Mouse (Mus musculus) myocyte (in vitro differentiated cells): ENCODE data around the gene Mrps21. TPM values are rescaled to one million over a fixed set of nuclear protein-coding genes. Genes with fewer than 3 reads are reported as not detected.

Source experiments
- H3K27me3 ChIP-seq: one replicate; pipeline ENCODE4 v1.6.1; 2011; ENCODE audit not compliant: control insufficient read depth, insufficient read depth, insufficient read length
- H3K36me3 ChIP-seq: one replicate; pipeline ENCODE4 v1.6.1; 2011; ENCODE audit not compliant: control insufficient read depth, insufficient read depth
- H3K4me2 ChIP-seq: one replicate; pipeline ENCODE4 v1.6.1; 2011; ENCODE audit warnings: low read depth, control low read depth
- H3K4me3 ChIP-seq: one replicate; pipeline ENCODE4 v1.5.1; 2011; ENCODE audit warnings: mild to moderate bottlenecking, control low read depth, moderate library complexity
- H3K79me2 ChIP-seq: one replicate; pipeline ENCODE4 v1.6.1; 2011; ENCODE audit not compliant: control insufficient read depth, insufficient read depth
- H3ac ChIP-seq: one replicate; pipeline ENCODE4 v1.6.1; 2011; ENCODE audit not compliant: control insufficient read depth, insufficient read length
- CEBPB ChIP-seq: IDR thresholded peaks from 2 replicates; pipeline ENCODE4 v1.6.1; 2011; ENCODE audit warnings: mild to moderate bottlenecking, moderate library complexity; ENCODE audit not compliant: poor library complexity, insufficient read depth, severe bottlenecking
- E2F4 ChIP-seq: IDR thresholded peaks from one replicate; pipeline ENCODE4 v1.6.1; 2011; ENCODE audit warnings: mild to moderate bottlenecking, control low read depth, moderate library complexity; ENCODE audit not compliant: insufficient read depth
- MAX ChIP-seq: IDR thresholded peaks from one replicate; pipeline ENCODE4 v1.6.1; 2011; ENCODE audit warnings: low read depth, mild to moderate bottlenecking, control low read depth
- MYOD1 ChIP-seq, 3 experiments: IDR thresholded peaks; one replicate each; pipeline ENCODE4 v1.6.1; 2011; ENCODE audit warnings: control low read depth in 2 of 3, low read depth in 2 of 3, mild to moderate bottlenecking in 2 of 3, moderate library complexity in 1 of 3; ENCODE audit not compliant: insufficient read length in 2 of 3, control insufficient read depth in 1 of 3
- MYOG ChIP-seq, 3 experiments: IDR thresholded peaks; one replicate each; pipeline ENCODE4 v1.6.1; 2011; ENCODE audit warnings: control low read depth in 2 of 3, low read depth in 2 of 3, mild to moderate bottlenecking in 2 of 3; ENCODE audit not compliant: insufficient read length in 2 of 3, control insufficient read depth in 1 of 3, insufficient read depth in 1 of 3
- POLR2A ChIP-seq: IDR thresholded peaks from one replicate; pipeline ENCODE4 v1.6.1; 2011; ENCODE audit warnings: low read depth, mild to moderate bottlenecking, control low read depth, moderate library complexity; ENCODE audit not compliant: insufficient read length
- POLR2AphosphoS2 ChIP-seq: IDR thresholded peaks from one replicate; pipeline ENCODE4 v1.6.1; 2011; ENCODE audit warnings: low read depth, control low read depth; ENCODE audit not compliant: insufficient read length
- REST ChIP-seq: IDR thresholded peaks from one replicate; pipeline ENCODE4 v1.6.1; 2011; ENCODE audit warnings: mild to moderate bottlenecking, control low read depth, moderate library complexity; ENCODE audit not compliant: insufficient read depth, insufficient read length
- SRF ChIP-seq: IDR thresholded peaks from one replicate; pipeline ENCODE4 v1.6.1; 2011; ENCODE audit warnings: low read depth; ENCODE audit not compliant: control insufficient read depth, insufficient read length
- TCF12 ChIP-seq: IDR thresholded peaks from one replicate; pipeline ENCODE4 v1.6.1; 2011; ENCODE audit warnings: mild to moderate bottlenecking, control low read depth; ENCODE audit not compliant: poor library complexity, insufficient read depth, severe bottlenecking
- TCF3 ChIP-seq: IDR thresholded peaks from one replicate; pipeline ENCODE4 v1.6.1; 2011; ENCODE audit warnings: low read depth, control low read depth; ENCODE audit not compliant: insufficient read length
- USF1 ChIP-seq: IDR thresholded peaks from one replicate; pipeline ENCODE4 v1.6.1; 2011; ENCODE audit warnings: low read depth, mild to moderate bottlenecking, control low read depth, moderate library complexity
- polyA plus RNA-seq: library from polyadenylated mRNA; unstranded; fragments of >200 nt; fragmentation: generic; extraction: Trizol; gene quantifications from one replicate; pipeline ENCODE4 v1.2.1, GENCODE M21; 2012; ENCODE audit warnings: missing spikeins

Mrps21 gene
- polyA plus RNA-seq, 1 experiment, result 400 TPM

DNA sequence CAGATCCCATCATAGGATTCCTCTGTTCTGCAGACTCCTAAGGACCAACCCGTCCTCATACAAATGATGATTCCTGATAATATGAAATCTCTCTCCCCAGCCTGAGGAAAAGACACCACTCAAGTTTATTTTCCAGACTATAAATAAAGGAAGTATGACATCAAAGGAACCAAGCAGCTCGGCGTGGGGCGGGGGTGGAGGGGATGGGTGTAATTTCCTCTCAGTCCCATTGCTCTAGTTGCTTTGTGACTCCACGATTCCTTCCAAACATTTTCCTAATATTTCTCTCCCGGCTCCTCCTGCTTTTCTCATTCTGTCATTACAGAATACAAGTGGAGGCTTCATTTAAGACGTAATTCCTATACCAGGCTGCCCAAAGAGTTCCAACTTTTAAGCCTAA lies 21.8 kb upstream of the Mrps21 start:
- Histone ChIP-seq H3K27me3 (no peaks in the 10 kb centered on the region), H3K36me3 (peaks cover 1% of the 10 kb centered on the region), H3K79me2 (peaks cover 14% of the 10 kb centered on the region), H3K4me3 (peak overlapping the region; percentile 81), H3ac (no peak overlapping the region), H3K4me2 (peak overlapping the region; percentile 91)
- TF ChIP-seq E2F4 (no peak), MYOD1 (IDR thresholded peaks at IDR 0.05; ENCODE audit: control insufficient read depth in 1 of 3, insufficient read length in 2 of 3, low read depth in 2 of 3) (no peak), POLR2AphosphoS2 (no peak), POLR2A (no peak), REST (no peak), MYOG (IDR thresholded peaks at IDR 0.05; ENCODE audit: control insufficient read depth in 1 of 3, insufficient read depth in 1 of 3, insufficient read length in 2 of 3, low read depth in 2 of 3) (no peak), MAX (no peak), TCF12 (no peak), TCF3 (no peak)

- H3K4me2 ChIP-seq, result peak overlapping the region; percentile 91
- H3K4me3 ChIP-seq, result peak overlapping the region; percentile 81
Measured at GRCm38 (mm10) chr3:95892066-95893052, 21.0 kb upstream of the Mrps21 start.

GRCm38 (mm10) chr3:95891211-95892065 lies 20.1 kb upstream of the Mrps21 start, which contains the start of gene BC028528:
Gene BC028528 (minus strand): TSS chr3:95892005.
- H3K27me3 ChIP-seq, result no peaks in the 10 kb centered on the region
- peaks cover 14% of the 10 kb centered on the region for H3K79me2 ChIP-seq
- H3K36me3 ChIP-seq, result peaks cover 4% of the 10 kb centered on the region
- H3ac ChIP-seq, result no peak within 1 kb of the TSS
- TF ChIP-seq MYOG (IDR thresholded peaks at IDR 0.05; ENCODE audit: control insufficient read depth in 1 of 3, insufficient read depth in 1 of 3, insufficient read length in 2 of 3, low read depth in 2 of 3) (no peak), TCF12 (no peak), SRF (no peak), CEBPB (no peak), E2F4 (no peak), MYOD1 (IDR thresholded peaks at IDR 0.05; ENCODE audit: control insufficient read depth in 1 of 3, insufficient read length in 2 of 3, low read depth in 2 of 3) (no peak), REST (no peak), TCF3 (no peak), POLR2A (no peak), POLR2AphosphoS2 (no peak), USF1 (no peak), MAX (no peak)
- peak within 1 kb of the TSS; percentile 81 for H3K4me3 ChIP-seq
- peak within 1 kb of the TSS; percentile 91 for H3K4me2 ChIP-seq

More at GRCm38 (mm10) chr3:95892066-95893052, 21.0 kb upstream of the Mrps21 start:
- Histone ChIP-seq H3K27me3 (no peaks in the 10 kb centered on the region), H3K79me2 (peaks cover 14% of the 10 kb centered on the region), H3K36me3 (peaks cover 4% of the 10 kb centered on the region), H3ac (no peak overlapping the region)
- no peak for TF ChIP-seq POLR2AphosphoS2
- TF ChIP-seq E2F4, result no peak
- TF ChIP-seq MYOD1 (IDR thresholded peaks at IDR 0.05; ENCODE audit: control insufficient read depth in 1 of 3, insufficient read length in 2 of 3, low read depth in 2 of 3), result no peak
- no peak for TF ChIP-seq POLR2A
- TF ChIP-seq CEBPB, result no peak
- TF ChIP-seq TCF12, result no peak
- no peak for TF ChIP-seq TCF3
- TF ChIP-seq MAX, result no peak

GRCm38 (mm10) chr3:95889664-95890063 lies 18.3 kb upstream of the Mrps21 start:
- no peak for TF ChIP-seq MYOD1 (IDR thresholded peaks at IDR 0.05; ENCODE audit: control insufficient read depth in 1 of 3, insufficient read length in 2 of 3, low read depth in 2 of 3)
- TF ChIP-seq POLR2A, result no peak
- TF ChIP-seq CEBPB, result no peak
- no peak for TF ChIP-seq SRF
- no peak for TF ChIP-seq REST
- TF ChIP-seq MAX, result no peak
- TF ChIP-seq TCF12, result no peak
- TF ChIP-seq USF1, result no peak
- TF ChIP-seq MYOG (IDR thresholded peaks at IDR 0.05; ENCODE audit: control insufficient read depth in 1 of 3, insufficient read depth in 1 of 3, insufficient read length in 2 of 3, low read depth in 2 of 3), result no peak
- TF ChIP-seq E2F4, result no peak
- TF ChIP-seq TCF3, result no peak
- TF ChIP-seq POLR2AphosphoS2, result no peak
- Histone ChIP-seq H3K27me3 (no peaks in the 10 kb centered on the region), H3K4me3 (no peak overlapping the region), H3K79me2 (peaks cover 8% of the 10 kb centered on the region), H3K36me3 (peaks cover 4% of the 10 kb centered on the region), H3ac (no peak overlapping the region), H3K4me2 (no peak overlapping the region)
